Mouse (Mus musculus): ENCODE data around the gene Pdcd6ip.

DNA sequence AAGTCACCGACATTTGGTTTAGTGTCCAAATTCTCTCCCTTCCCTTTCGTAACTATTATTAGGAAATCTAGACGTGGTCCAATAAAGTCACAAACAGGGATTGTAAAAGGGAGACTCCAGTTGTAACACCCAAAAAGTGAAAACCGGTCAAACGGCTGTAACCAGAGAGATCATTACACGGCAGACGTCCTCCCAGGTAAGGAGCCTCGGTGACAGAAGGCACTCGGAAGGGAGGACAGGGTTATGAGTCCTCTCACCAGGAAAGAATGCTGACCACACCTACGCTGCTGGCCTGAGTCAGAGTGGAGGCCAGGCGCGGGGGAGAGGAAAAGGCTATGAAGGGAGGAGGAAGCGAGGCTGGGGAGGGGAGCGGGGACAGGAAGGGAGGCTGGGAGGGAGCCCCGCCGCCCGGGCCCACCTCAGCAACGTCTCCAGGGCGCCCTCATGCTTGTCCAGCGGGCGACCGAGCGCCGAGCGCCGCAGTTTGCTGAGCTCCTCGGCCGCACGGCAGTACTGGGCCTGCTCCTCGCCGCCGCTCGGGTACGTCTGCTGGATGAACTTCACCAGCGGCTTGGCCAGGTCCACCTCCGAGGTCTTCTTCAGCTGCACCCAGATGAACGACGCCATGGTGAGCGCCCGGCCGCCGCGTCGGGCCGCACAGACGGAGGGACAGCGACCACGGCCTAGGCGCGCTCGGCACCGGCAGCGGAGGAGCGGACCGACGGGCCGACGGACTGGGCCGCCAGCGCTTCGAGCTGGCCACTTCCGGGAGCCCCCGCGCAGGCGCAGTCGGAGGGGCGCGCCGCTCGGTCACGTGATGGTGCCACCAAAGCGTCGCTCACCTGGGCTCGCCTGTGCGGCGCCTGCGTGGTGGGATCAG, at the start of gene Pdcd6ip:
- TF ChIP-seq POLR2A (IDR thresholded peaks at IDR 0.05; ENCODE audit: insufficient read length, low read depth) (peak; percentile 93), POLR2AphosphoS2 (IDR thresholded peaks at IDR 0.05; ENCODE audit: insufficient read length, low read depth) (peak; percentile 95), MAX (IDR thresholded peaks at IDR 0.05; ENCODE audit: low read depth) (no peak), CEBPB (IDR thresholded peaks at IDR 0.05; ENCODE audit: insufficient read depth, poor library complexity, severe bottlenecking) (no peak), TCF12 (IDR thresholded peaks at IDR 0.05; ENCODE audit: insufficient read depth, poor library complexity, severe bottlenecking) (no peak), E2F4 (IDR thresholded peaks at IDR 0.05; ENCODE audit: insufficient read depth) (no peak), SRF (IDR thresholded peaks at IDR 0.05; ENCODE audit: control insufficient read depth, insufficient read length, low read depth) (no peak), MYOD1 (IDR thresholded peaks at IDR 0.05; ENCODE audit: control insufficient read depth in 1 of 3, insufficient read length in 2 of 3, low read depth in 2 of 3) (peak in 1 of 3 experiments; percentile 5), MYOG (IDR thresholded peaks at IDR 0.05; ENCODE audit: control insufficient read depth in 1 of 3, insufficient read depth in 1 of 3, insufficient read length in 2 of 3, low read depth in 2 of 3) (peak in 1 of 3 experiments; percentile 17), USF1 (IDR thresholded peaks at IDR 0.05; ENCODE audit: low read depth) (peak; percentile 95), TCF3 (IDR thresholded peaks at IDR 0.05; ENCODE audit: insufficient read length, low read depth) (no peak)

All from myocyte (in vitro differentiated cells).